Mouse (Mus musculus): ENCODE results near the gene Kcnj10.

Kcnj10 gene

DNA sequence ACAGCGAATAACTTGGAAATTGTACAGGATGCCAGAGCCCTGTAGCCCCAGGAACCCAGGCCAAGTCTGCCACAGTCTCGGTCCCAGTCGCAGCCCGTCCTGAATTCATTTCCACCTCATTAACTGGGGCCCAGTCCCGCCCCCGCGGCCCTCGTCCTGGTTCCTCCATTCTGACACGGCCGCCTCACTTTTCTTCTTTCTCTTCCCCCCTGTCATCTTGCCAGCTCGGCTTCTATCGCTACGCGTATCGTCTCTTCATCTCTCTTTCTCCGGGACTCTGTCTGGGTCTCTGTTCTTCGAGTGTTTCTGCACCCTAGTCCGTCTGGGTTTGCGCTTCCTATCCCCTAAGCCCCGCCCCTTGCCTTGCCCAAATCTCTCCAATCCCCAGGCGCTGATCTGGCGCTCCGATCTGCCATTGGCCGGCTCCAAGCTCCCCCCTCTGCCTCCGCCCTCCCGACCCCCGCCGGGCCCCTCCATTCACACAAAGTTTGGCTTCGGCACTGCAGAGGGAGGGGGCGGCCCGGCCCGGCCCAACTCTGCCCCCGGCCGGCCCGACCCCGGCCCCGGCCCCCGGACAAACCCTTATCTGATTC lies at the start of gene Kcnj10:
Gene Kcnj10, plus strand, starts transcription at position 482 of the 593 bp plus-strand sequence.
- peak; percentile 54 to 77 for DNase-seq (ENCODE audit: low spot score in 2 of 2)

DNA sequence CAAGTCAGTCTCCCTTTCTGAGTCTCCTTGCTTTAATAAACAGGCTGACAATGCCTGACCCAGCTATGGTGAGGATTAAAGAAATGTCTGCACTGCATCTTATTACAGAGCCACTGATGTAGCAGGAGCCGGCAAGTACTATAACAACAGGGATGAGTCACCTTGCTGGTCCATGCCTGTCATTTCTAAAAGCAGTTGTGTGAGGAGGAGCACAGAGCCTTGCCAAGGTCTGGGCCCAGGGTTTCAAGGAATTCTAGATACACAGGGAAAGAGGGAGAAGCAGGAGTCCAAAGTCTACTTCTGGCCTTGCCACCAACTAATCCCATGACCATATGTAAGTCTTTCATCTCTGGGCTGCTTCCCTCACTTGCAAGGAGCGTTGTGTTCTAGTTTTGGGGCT lies 48.1 kb upstream of the Kcnj10 start:
- no peak for DNase-seq (ENCODE audit: low spot score in 2 of 2)

DNA sequence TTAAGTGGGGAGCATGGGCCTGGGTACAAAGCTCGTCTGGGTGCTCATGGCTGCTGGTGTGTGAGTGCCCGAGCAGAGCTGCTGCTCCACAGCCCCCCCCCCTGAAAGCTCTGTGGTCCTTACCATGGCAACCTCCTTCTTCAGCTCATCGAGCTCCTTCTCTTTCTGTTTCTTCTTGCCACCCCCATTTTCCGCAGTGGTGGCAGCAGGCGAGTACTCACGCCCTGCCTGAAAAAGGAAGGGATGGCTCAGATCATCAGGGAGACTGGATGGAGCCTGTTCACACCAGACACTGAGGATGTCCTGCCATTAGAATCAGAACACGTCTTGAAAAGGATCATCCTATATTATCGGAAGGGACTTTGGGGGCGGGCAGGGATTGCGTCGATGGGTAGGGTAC lies 47.6 kb upstream of the Kcnj10 start:
- DNase-seq (ENCODE audit: low spot score in 2 of 2), result no peak

DNA sequence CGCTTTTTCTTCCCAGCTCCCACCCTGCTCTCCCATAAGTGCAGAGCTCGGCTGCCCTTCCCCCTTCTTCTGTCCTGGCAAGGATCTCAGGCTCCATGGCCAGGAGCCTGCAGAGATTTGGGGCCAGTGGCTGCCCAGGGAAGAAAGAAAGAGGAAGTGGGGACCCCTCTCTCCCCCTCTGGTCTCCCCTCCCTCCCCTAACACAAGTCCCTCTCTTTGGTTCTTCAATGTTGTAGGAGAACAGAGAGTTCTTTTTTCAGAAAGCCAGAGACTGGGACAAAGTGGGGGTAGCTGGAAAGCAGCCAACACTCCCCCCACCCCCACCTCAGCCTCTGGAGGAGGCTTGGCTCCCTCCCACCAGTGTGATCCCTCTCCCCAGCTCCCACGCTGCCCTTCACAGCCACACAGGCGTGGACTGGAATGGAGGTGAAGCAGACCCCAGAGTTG lies 45.2 kb upstream of the Kcnj10 start:
- DNase-seq (ENCODE audit: low spot score in 2 of 2), result no peak

DNA sequence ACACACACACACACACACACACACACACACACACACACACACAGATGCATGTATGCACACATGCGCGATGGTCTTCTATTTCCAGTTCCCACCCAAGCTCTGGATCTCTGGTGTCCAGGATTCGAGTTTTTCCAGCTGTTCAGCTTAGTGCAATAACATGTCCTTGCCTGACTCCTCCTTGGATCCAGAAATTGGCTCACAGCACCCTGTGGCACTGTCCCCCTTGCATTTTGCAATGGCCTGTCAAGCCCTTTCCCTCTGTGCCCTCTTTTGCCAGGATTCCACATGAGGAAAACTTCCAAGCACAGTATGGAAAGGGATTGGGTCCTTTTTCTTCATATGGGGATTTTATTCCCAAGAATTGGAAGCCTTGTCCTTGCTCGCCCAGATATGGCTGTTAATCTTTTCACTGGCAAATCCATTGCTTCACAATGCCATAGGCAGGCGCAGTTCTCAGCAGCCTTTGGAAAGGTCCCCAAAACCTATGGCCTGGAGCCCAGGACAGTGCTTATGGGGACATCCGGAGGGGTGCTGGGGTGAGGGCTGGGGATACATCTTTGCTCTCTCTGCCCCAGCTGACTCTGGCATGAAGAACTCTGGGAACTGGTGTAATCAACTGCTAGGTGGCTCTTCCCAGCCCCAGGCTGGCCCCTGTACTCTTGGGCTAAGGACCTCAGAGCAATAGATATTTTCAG lies 44.0 kb upstream of the Kcnj10 start:
- no peak for DNase-seq (ENCODE audit: low spot score in 2 of 2)

DNA sequence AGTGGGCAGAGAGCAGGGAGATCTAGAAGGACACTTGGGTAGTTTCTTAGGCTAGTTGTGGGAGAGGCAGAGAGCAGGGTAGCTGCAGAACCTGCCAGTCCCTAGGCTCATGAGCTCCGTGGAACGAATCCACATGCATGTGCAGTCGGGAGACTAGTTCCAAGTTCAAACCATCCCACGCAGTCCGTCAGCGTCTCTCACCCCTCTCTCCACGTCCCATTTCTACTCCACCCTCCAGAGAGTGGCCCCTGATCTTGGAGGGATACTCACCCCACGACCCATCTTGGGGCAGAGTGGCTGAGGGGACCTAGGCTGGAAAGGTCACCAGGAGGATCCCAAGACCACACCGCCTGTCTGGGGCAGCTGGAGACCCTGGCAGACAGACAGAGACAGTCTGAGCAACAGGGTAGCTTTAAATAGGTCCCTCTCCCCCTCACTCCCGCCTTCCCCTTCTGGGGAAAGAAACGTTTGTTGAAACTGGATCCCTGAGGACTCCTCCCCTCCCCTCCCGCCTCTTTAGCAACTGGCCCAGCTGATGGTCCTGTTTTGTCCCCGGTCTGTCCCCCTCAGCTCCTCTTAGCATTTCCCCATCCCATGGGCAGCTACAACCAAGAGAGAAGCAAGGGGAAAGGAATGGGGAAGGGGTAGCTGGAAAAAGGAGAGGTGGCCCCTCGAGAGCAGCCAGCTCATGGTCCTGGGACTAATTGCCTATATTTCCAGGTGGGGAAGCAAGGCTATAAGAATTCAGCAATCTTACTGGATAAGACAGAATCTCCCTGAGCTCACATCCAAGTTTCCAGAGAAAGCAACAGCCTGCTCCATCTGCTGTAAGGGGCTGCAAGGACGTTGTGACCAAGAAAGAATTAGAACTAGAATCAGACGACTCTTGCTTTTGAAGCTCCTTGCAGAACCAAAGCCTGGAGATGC lies 43.1 kb upstream of the Kcnj10 start, which contains the start of gene Atp1a2:
Gene Atp1a2, minus strand, starts transcription at position 454 of the 927 bp plus-strand sequence.
- peak in 1 of 2 experiments; percentile 58 for DNase-seq (ENCODE audit: low spot score in 2 of 2)

DNA sequence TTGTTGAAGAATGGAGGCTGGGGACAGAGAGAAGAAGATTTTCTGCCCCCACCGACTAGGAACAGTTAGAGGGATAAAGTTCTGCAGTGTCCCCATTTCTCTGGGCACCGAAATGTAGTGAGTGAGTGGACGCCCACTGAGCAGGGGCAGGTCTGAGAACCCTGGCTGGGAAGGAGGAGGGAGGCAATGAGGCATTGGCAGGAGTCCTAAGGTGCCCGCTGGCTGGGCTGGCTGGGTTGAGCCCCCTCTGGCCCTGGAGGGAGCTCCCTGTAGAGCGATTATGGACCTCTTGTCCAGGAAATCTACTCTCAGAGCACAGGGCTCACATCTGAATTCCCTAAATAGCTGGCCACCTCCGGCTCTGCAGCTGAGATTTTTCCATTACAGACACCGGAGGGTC lies 41.5 kb upstream of the Kcnj10 start:
- no peak for DNase-seq (ENCODE audit: low spot score in 2 of 2)

DNA sequence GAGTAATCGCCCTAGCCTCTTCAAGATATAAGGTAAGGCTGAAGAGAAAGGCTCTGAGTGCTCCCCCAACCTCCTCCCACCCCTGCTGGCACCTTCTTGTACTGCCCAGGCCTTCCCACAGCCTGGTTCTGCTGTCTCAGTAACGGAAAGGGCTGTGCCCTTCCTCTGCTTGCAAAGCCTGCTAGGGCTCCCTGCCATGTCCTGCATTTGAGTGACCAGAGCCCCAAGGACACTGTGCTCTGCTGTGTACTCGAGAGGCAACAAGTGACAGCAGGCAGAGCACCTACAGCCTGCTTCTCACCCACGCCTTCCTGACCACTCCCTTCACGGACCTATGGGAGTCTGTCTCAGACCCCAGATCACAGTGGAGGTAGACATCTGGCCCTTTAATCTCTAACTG lies 40.8 kb upstream of the Kcnj10 start:
- DNase-seq (ENCODE audit: low spot score in 2 of 2), result no peak

DNA sequence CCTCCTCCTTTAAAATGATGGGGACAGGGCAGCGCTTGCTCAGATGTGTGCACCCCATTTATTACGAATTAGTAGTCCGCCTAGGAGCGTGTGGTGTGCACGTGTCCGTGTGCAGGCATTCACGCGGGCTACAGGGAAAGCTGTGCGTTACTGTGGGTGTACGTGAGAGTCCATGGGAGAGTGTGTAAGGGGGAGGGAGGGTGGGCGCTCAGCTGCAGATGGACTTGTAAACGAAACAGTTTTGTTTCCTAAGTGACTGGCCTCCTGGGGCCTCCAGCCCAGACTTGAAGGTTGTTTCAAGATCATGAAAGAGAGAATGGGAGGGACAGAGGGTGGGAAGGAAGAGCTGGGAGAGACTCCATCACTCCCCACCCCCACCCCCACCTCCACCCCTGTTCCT lies 39.8 kb upstream of the Kcnj10 start:
- no peak for DNase-seq (ENCODE audit: low spot score in 2 of 2)

DNA sequence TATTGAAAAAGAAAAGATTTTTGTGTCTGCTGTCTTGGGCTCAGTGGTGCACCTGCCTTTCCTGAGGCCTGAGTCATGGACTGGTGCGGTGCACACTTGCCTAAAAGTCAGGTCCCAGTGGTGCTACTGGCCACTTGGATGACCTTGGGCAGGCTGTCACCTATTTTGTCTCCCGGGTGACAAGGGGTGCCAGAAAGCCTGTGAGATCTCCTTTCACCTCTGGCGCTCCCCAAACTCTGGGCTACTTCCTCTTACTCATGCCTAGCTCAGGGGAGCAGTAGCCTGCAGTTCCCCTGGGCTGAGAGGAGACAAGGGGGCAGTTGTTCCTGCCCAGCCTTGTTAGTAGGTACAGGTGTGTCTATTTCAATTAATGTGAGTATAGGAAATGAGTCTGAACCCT lies 38.7 kb upstream of the Kcnj10 start:
- DNase-seq (ENCODE audit: low spot score in 2 of 2), result no peak

DNA sequence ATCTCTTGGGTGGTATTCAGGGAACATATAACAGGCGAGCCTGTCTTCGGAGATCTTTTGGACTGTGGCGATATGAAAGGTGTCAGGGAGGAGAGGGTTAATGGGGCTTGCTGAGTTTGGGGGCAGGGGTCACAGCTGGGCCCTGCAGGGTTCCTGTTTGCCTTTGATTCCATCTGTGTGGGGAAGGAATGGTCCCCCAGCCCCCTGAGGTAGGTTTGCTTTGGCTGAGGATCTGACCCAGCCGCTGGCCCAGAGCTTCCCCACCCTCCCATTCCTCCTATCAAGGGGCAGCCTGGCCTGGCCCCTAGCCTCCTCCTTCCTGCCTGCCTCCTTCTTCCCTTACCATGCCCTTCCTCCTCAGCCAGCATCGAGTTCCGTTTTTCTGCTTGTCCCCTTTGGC lies 38.2 kb upstream of the Kcnj10 start:
- DNase-seq (ENCODE audit: low spot score in 2 of 2), result no peak

DNA sequence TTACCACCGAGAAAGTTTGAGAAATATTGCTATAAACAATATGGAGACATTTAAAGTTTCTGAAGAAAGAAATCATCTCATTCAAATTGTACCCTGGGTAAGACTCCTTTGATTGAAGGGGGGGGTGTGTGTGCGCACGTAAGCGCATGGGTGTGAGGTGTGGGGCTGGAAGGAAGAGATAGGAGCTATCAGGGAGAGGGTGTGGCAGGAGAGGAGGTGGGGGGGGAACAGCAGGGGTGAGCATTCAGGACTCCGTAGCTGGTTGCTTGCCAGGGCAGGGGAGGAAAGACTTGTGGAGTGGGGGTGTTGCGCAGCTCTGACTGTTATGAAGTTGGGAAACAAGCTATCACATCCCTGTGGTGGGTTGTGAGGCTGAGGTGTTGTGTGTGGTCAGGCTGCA lies 36.6 kb upstream of the Kcnj10 start:
- DNase-seq (ENCODE audit: low spot score in 2 of 2), result no peak

DNA sequence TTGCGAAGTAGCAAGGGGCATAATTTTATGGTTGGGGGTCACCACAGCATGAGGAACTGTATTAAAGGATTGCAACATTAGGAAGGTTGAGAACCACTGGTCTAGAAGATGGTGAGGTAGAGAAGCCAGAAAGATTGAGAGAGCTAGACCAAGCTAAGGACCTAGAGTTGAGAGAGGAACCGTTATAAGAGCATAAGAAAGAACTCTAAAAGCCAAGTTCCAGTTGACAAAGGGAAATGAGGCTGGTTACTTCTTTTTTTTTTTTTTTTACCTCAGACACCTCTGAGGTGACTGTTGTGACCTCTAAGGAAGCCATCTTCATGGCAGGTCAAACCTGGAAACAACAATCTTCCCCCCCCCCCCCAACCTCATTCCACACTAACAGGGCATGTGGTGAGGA lies 35.9 kb upstream of the Kcnj10 start:
- no peak for DNase-seq (ENCODE audit: low spot score in 2 of 2)

DNA sequence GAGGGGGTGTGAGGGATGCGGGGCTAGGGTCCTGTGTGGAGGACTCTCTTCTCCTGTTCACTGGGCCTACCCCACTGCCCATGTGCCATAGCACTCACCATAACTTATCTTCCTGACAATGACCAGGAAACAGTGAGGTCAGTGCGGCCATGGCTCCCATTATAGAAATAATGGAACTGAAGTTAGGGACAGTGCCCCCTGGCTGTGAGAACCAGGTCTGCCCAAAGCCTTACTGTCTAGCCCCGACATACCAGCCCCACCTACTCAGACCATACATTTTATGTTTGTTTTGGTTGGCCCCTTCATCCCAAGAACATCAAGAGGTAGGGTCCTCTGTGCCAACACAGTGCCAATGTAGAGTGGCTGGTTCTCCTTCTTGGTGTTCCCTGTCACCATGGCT lies 35.4 kb upstream of the Kcnj10 start:
- no peak for DNase-seq (ENCODE audit: low spot score in 2 of 2)

DNA sequence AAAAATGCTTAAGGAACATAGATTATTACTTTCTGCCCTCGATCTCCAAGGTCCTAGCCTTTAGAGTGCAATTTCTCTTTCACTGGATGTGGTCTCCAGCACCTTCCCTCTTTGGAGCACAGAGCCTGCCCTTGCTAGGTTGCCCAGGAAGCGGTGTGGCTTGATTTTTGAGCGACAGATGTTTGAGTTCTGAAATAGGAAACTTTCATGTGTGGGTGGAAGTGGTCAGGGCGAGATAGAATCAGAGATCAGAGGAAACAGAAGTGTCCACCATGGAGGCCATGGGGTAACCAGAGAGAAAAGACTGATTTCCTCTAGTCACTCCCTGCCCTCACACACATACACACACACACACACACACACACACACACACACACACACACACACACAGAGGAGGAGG lies 34.8 kb upstream of the Kcnj10 start:
- DNase-seq (ENCODE audit: low spot score in 2 of 2), result no peak

DNA sequence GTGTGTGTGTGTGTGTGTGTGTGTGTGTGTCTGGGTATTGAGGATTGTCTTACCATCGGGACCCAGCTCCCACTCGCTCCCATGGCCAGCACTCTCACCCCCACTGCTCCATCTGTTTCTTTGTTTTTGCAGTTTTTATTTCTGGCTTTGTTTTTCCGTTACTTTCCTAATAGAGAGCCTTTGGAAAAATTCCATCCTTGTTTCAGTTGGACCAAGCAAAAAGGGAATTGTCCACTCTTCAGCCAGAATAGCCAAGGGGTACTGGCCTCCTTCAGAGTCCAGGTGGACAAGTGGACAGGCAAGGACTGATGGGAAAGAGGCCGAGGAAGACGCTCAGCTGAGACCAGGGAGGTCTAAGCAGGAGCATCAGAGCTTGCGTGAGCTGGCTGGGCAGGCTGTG lies 34.1 kb upstream of the Kcnj10 start:
- DNase-seq (ENCODE audit: low spot score in 2 of 2), result no peak

DNA sequence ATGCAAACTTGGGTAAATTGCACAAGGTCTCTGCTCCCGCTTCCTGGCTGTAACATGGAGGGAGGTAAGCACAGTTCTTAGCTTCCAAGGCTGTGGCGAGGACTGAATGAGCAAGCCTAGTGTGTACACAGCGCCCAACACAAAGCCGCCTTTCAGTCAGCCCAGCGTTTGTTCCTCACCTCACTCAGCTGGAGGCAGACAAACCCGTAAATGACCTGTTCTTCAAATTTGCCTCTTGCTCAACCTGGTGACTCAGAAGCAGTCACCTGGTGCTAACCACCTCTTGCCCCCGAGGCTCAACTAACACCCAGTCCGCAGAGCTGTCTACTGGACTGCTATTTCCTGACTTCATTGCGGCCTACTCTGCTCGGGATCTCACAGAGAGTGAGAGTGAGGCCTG lies 33.1 kb upstream of the Kcnj10 start:
- DNase-seq (ENCODE audit: low spot score in 2 of 2), result no peak

DNA sequence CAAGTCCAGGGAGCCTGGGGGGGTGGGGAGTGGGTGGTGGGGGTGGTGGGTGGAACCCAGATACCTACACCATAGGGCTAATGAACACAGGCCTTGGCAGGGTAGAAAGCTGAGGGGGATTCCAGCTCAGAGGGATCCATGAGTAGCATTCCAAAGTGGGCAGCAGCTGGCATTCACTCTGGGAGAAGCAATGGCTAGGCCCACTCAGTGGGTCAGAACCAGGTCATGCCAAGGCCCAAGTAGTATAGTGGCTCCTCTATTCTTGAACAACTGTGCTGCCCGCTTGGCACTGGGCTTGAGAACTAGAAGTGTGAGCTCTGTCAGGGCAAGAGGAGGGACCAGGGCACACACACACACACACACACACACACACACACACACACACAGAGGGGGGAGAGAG lies 32.6 kb upstream of the Kcnj10 start:
- no peak for DNase-seq (ENCODE audit: low spot score in 2 of 2)

DNA sequence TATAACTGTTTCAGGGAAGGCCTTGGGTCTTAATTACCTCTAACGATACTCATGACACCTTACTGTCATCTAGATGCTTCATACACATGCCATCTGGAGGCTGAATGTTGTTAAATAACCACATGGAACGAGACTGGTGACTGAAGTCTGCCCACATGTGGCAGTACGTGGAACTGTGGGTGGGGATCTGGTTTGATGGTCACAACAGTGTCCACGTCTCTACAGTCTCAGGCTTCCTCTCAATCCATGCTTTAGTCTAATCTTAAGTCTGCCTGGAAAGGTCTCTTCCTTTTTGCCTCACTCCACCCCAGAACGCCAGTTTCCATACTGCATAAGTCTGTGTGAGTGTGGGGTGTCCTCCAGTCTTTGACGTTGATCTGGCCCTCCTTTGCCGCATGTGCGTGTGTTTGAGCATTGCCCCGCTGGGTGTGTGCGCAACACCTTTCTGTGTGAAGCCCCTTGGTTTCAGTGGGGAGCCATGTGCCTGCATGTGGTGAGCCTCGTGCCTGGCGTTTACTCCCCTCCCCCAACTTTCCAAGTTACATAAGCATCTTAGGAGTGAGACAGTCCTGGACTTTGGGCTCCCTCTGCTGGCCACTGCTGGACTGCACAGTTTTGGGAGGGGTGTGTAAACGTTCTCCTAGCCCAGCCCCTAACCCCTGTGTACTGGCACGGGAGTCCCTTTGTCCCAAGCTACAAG lies 31.2 kb upstream of the Kcnj10 start:
- DNase-seq (ENCODE audit: low spot score in 2 of 2), result peak; percentile 86 to 93

DNA sequence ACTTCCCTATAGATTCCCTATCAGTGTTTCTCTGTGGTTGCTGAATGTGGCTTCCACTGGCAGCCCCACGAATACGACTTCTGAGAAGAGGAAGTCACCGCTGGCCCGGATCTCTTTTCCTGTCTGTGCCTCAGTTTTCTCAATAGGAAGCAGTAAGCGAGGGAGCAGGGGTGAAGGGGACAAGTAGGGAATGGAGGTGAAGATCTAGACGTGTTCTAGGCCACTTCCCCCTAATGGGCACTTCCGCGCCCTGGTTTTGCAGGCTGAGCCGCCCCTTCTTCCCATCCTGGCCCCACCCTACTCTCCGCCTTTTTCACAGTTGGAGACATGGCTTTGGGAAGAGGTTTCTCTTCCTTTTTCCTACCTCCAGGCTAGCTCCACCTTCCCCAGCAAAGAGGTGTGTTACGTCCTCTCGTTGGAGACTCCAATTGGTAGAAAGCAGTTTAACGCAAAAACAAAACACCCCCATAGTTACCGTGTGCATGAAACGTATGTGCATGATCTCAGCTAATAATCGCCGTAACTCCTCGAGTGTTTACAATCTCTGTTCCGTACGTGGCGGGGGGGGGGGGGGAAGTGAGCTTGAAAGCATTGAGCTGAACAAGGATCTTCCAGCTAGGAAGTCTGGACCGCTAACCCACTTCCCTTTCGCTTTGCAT lies 29.6 kb upstream of the Kcnj10 start:
- DNase-seq (ENCODE audit: low spot score in 2 of 2), result peak in 1 of 2 experiments; percentile 53

Measured in urinary bladder, postnatal 4 days (tissue).